Mouse (Mus musculus) right cerebral cortex, postnatal 10 days (tissue): ENCODE measurements at regions not wholly inside any gene's neighbourhood (a gene's known extent, or its start where the extent isn't known, plus 50 kb on each side); places are given as distances from the start of the nearest gene placed in this dataset.
A peak's percentile ranks its signal among the peaks of the same experiment; 100 is the strongest.

Experiments
- DNase-seq, 2 experiments: peaks; one replicate each; pipeline ENCODE4 v3.0.0; 2021; ENCODE audit warnings: low spot score in 2 of 2

DNA sequence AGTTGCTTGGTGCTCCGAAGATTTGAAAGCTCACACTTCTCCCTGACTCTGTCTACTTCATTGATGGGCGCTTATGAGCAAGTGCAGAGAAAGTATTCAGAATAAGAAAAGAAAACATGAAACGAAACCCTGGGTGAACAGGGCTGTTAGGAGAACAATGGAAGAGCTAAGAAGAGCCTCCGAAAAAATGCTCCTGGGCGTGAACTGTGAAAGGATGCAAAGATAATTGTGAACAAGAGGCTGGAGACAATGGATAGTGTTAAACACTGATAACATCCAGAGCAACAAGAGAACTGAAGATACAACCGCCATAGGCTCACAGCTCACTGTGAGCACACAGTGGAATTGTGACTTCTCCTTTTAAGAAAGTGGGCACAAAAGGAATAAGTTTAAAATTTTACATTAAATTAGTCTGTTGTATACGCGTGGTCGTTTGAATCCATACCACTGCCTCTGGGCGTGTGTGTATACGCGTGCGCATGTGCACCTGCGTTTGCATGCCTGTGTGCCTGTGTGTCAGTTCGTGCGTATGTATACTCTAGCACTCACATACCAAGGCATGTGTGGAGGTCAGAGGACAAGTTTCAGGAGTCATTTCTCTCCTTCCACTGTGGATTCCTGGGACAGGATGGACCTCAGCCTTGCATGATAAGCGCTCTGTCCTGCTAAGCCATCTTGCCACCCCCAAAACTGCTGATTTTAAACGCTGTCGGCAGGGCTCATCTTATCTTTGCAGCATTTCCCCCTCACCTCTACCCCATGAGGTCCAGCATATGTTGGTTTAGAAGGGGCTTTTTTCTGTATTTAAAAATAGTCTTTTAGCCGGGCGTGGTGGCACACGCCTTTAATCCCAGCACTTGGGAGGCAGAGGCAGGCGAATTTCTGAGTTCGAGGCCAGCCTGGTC lies 113.0 kb upstream of the 1700016C15Rik start:
- no peak for DNase-seq

DNA sequence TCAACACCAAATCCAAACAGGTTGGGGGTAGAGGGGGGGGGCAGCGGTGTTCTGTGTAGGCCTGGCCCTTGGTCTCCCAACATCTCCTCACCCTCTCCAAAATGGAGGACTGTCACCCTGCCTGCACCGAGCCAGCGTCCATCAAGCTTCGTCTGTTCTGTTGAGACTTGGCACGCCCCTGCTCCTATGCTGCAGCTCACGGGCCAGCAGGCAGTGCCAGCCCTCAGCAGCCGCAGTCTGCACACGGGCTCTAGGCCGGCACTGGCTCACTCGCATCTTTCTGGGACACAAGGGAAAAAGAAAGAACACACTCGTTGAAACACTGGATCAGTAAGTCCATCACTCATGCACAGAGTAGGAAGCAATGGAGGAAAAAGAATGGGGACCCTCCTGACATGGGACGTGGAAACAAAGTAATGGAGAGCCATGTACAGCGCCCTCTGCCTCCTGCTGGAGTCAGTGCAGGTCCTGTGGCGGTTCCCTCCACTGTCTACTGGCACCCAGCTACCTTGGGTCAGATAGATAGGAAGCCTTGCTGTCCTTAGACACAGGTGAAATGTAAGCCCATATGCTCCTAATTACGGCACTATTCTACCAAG lies 109.0 kb upstream of the 1700016C15Rik start:
- no peak for DNase-seq

DNA sequence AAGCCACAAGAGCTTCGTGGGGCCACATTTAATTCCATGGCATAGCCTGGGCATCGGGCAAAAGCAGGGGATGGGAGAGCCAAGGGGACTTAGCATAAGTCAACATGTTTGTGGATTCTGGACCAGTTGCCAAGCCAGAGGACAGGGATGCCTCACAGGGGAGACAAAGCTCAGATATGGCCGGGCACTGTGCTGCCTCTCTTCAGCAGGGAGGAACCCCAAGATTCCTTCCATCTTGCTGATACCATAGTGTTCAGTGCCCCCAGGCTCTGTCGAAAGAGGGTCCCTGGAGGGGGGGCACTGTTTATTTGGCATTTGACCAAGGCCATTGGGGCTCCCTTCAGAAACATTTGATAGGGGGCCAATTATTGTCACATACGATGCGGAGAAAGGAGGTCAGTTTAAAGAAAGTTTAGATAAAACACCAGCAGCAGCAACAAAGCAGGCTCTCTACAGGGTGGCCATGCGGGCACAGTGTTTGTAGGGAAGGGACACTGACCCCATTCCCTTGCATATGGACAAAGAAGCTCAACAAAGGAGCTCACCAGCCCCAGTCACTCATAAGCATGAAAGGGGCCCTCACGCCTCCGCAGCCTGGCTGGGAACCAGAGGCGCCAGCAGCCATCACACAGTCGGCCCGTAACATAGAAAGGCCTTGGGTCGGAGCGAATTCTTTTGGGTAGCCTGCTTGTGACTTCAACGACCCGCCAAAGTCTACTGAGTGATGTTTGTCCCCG lies 107.6 kb upstream of the 1700016C15Rik start:
- no peak for DNase-seq

DNA sequence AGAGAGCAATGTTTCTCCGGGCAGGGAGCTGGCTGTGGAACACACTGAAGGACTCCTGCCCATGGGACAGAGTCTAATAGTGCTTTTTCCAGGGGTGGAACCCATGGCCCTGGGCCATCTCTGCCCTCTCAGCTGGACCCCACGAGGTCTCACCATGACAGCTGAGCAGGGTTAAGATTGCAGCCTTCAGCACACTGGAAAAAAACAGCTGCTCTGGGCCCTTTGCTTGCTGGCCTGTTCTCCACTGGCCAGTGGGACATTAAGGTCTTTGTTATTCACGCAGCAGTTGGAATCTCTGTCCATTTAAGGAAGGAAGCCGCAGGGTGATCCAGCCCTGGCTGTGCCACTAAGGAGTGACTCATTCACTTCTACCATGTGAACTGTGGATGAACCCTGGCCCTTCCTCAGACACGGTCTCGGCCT lies 106.3 kb upstream of the 1700016C15Rik start:
- no peak for DNase-seq

DNA sequence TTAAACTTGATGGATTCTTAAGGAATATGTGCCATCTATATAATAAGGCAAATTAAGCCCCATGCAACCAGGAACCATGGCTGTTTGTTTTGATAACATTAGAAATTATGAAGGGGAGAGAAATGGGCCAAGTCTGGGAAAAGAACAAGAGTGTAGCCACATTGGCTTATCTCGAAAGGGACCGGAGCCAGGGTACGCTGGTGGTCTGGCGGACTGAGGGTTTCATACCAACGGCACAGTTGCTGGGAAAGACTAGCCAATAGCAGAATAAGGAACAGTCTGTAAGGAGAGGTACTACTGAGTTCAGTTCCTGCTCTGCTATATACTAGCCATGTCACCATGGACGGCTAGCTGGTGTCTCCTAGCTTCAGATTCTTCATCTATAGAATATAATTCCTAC lies 105.9 kb upstream of the 1700016C15Rik start:
- DNase-seq, result no peak

DNA sequence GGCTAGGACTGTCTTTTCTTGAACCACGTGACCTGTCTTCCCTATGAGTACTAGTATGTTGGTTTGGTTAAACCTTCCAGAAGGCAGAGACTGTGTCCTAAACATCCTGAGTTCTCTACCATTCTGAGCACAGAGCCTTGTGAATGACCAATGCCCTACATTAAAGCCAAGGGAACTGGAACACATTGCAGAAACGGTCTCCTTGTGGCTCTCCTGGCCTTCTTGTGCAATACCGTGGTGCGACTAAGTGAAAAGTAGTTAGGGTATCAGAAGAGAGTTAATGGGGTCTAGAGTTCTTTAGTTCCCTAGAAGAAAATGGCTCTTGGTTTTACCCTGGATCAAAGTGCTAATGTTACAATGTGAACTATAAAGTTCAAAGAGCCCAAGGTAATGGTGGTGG lies 101.8 kb upstream of the 1700016C15Rik start:
- no peak for DNase-seq

DNA sequence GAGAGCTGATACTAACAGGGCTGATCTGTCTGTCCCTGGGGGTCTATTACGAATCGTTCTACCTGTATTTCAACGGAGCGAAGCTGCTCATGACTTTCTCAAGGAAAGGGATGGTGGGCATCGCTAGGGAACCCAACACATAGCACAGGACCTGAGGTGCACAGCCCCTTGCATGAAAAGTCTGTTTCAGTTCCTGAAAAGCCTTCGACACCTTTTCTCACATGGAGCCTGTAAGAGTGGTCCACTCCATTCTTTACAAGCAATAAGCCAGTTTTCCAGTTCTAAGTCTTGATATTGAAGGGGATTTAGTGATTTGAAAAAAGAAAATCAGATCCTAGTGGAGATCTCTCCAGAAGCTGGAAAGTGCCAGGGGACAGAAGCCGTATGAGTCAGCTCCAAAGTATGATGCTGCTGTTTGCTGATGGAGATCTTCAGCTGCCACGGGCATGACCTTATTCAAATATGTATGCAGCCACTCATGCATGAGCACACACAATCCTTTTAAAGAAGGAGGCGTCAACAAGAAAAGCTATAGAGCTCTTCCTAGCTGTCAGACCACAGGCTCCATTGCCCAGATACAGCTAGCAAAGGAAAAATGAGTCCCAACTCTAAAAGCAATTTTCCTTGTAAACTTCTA lies 95.5 kb upstream of the 1700016C15Rik start:
- DNase-seq, result no peak

DNA sequence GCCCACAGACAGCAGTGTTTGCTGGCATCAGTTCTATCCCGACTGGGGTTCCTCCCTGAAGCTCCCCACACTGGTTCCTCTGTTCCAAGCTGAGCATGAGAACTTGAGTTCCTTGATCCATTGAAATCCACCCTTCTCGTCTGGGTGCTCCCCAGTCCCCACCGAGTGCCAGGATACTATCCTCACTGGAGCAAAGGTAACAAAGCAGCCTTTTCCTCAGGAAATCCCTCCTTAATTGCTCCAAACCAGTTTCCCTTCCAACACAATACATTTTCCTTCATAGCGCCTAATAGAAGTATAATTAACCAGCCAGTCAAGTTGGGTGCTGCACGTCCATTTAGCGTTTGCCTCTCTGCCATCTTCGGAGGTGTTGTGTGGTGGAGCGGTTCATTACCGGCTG lies 92.6 kb upstream of the 1700016C15Rik start:
- no peak for DNase-seq

DNA sequence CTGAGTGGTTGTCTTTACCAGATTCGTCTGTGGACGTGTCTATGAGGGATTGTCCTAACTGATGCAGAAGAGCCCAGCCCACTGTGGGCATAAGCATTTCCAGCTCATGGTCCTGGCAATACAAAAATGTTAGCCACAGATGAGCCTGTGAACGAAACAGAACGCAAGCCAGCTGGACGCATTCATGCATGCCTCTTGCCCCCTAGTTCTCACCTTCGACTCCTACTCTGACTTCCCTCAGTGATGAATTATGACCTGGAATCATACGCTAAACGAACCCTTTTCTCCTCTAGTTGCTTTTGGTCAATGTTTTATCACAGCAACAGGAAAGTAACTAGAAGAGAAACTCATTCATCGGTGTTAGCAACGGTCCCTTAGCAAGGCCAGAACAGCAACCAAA lies 91.2 kb upstream of the 1700016C15Rik start:
- no peak for DNase-seq

DNA sequence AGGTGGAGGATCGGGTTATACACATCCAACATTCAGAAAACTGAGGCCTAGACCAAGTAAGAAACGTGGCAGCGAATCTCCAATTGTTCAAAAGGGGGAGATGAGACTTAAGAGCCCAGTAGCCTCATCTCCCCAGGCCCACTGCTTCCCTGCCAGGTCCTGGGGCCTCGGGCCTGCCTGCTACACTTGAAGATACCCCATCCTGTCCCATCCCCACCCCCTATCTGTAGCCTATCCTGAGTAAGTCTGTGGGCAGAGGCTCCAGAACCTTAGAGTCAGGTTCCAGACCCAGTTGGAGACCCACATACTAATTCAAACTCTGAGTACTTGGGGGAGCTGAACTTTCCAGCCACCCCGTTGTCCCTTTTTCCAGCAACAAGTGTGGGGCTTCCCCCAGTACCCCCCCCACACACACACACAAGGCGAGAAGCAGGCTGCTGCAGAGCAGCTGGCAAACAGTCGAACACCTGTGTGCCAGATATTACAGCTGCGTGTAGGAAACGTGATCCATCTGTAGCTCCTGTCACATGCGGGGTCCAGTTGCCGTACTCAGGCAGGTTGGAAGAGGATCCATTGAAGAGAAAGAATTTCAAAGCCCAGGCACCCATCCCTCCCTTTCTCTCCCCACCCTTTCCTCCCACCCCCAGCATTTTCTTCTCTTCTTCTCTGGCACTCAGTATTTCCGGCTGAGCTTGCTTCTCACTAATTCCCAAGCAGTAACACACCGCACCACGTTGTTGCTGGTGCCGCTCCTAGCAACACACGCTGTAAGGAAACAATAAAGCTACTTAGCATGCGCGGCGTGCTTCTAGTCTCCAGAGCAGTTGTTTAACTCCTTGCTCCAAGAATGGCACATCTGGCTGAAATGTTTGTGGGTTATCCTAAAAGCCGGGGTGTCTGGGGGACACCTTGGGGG lies 89.4 kb upstream of the 1700016C15Rik start:
- peak; percentile 66 to 77 for DNase-seq

DNA sequence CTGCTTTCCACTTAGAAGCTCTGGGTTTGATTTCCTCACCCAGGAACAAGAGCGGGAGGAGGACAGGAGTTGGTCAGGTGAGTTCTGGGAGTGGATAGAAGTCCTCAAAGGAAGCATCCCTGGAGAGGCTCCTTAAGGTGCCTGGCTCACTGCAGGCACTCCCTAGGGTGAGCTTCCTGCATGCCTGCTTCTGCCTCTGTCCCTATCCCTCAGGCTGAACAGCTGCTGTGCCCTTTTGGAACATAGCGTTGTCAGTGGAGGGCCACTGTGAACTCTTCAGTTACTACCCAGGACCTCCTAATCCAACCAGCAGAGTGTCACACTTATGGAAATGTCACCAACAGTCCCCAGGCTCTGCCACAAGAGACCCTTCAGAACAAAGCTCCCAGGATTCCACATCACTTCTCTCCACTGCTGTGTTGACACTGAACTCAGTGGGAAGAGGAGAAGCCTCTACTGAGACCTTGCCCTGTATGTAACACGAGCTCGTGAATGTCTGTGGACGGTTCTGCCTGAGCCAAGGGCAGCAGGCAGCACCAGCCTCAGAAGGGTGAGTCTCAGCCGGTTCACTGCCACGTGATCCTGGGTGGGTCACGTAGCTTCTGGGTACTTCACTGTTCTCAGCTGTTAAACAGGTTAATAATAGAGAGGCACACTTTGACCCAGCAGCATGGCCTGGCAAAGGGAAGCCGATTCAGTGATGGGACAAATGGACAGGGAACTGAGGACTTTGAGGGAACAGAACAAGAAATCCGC lies 86.7 kb upstream of the 1700016C15Rik start:
- DNase-seq, result no peak

DNA sequence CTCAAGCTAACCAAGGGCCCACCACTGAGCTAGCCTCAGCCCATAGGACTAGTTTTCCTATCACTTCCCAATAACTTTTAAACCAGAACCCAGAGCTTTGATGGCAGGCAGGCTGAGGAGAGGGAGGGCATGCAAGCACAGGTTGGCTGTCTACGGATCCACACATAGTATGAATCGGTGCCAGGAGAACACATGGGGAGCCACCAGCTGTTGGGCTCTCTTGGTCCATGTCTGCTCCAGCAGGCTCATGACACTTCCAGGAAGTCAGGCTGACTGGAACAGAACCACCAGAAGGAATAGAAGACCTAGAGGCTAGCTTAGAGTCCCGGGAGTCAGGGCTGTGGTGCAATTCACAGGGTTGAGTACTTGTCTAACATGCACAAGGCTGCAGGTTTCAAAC lies 86.0 kb upstream of the 1700016C15Rik start:
- no peak for DNase-seq

DNA sequence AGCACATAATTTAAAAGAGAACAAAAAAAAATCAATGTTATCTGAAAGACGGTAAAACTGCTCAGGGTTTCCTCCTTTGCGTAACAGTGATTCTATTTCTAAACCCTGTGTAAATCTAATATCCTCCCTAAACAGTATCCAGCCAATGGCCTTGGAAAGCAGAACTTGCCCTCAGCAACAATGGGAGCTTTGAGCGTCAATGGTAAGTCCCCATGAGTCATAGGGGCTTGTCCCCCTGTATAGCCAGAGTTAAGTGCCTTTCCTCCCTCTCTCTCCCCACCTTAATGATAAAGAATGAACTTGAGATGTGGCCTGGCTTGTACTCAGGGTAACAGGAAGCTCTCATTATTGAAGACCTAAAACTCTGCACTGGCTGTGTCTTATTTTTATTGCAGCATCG lies 85.4 kb upstream of the 1700016C15Rik start:
- DNase-seq, result no peak

DNA sequence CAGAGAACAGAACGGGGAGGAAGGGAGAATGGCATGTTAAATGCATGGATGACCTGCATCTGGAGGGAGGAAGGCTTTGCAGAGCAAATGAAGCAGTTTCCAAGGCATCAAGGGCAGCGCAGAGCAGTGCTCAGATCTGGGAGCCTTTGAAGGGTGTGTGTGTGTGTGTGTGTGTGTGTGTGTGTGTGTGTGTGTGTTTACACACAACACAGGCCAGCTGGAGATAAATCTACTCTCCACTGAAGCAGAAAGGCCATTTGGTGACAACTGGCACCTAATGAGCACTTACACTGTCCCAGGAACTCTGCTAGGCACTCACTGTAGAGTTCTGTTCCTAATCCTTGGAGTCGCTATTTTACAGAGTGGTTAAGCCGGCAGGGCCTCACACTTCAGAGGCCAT lies 84.3 kb upstream of the 1700016C15Rik start:
- DNase-seq, result no peak

DNA sequence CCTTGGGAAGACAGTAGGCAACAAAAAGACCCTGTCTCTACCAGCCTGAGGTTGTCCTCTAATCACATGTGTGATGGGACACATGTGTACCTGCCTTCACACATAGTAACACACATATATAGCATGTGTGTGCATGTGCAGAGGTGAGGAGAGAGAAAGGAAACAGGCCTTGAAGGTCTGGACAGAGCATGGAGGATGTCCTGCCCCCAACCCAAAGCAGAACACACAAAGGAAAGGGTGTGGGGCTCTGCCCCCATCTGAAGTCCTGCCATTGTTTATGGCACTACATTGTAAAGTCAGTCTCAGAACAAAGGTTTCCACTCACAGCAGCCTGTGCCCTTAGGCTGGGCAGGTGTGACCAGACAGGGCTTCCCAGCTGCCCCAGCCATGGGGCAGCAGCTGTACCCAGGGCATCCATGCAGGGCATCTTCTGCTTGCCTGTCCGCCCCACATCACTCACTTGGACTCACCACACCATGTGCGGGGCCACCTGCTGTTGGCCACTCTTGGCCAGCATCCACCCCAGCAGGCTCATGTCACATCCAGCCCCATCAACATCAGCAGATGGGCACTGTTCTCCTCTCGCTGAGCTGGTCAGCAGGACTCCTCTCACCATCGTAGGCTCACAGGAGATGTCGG lies 83.6 kb upstream of the 1700016C15Rik start:
- no peak for DNase-seq

DNA sequence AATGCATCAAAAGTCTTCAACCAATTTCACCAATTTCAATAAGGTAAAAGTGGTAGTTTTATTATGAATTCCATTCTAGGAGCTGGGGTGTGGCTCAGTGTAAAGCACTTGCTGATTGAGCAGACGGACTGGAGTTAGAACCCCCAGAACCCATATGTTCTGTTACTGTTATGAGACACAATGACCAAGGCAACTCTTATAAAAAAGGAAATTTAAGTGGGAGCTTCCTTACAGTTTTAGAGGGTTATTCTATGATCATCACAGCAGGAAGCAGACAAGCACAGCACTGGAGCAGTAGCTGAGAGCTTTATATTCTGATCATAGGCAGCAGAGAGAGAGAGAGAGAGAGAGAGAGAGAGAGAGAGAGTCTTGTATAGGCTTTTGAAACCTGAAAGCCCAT lies 81.7 kb upstream of the 1700016C15Rik start:
- no peak for DNase-seq

DNA sequence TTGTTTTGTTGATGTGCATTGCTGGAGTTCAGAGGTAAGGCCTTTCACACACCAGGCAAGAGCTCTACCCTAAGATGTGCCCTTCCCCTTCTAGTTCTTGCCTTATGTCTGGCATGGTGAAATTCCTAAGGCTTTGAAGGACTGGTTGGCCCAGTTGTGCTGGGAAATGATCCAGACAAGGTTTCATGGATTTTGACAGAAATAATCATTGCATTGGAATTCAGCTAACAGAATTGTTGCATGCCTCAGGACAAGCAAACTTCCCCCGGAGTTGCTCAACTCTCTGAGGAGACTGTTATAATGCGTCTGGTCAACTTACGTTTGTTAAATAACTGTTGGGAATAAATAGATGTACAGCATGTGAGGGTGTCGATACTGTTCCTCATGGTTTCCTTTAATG lies 80.6 kb upstream of the 1700016C15Rik start:
- DNase-seq, result no peak

DNA sequence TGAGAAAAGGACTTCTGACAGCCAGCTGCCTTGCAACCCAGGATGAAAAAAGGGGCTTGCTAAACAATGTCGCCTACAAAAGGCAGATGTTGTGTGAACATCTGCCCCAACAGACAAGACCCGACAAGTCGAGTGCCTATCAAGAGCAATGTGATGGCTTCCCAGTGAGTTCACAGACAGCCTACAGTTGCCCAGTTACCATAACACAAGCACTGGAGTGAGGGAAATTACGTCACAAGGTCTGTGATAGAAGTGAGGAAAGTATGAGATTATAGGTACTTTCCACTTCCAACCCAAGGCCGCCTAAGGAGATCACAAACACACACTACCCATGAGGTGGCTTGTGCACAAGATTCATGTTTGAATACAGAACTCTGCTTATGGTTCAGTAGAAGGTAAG lies 78.4 kb upstream of the 1700016C15Rik start:
- DNase-seq, result no peak

DNA sequence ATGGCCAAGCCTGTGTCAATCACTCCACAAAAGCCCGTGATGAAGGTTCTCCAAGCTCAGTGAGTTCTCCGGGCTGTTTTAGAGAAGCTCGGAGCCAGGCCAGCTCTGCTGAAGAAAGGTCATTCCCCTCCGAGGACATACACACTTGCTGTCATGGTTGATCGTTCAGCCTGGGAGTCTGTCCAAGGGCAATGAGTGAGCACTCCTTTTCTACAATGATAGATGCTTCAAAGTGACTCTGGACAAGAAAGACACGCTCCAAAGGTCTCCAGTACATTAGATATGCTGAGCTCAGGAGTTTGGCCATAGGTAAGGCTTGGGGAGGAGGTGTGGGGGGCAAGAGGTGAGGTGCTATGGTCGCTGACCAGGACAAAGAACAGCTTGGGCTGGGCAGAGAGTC lies 66.5 kb upstream of the 1700016C15Rik start:
- DNase-seq, result no peak
